Mouse (Mus musculus): ENCODE results near the gene Ttc28.
A peak's percentile ranks its signal among the peaks of the same experiment; 100 is the strongest.

DNA sequence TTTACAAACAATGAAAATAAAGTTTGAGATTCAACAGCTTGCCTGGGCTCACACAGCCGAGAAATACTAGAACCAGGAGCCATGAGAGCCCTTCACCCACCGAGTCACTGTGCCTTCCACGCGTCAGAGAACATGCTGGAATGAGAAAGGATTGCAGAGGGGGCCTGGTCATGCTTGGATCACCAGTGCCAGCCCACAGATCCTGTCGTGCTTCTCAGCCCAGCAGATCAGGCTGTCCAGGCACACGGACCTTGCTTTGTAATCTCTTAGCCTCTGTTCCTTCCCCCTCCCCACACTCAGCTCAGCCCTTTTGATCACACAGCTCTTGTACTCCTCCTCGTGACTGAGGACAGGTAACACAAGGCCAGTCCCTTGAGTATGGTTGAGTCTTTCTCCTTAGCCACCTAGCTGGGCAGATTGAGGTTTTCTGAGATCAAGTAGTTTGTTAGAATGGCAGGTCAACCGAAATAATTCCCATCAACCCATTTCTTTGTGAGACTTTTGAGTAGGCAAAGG lies 334.4 kb downstream of the Ttc28 start:
- TF ChIP-seq CTCF (conservative IDR thresholded peaks at IDR 0.05 in 1 of 2, IDR thresholded peaks at IDR 0.05 in 1 of 2; ENCODE audit: low read depth in 2 of 2, low read length in 2 of 2): peak in 1 of 2 experiments; percentile 26; a peak in 1 of 4 replicates
- TF ChIP-seq CHD1 (IDR thresholded peaks at IDR 0.05; ENCODE audit: low read depth, low read length): no peak
- TF ChIP-seq CHD2 (IDR thresholded peaks at IDR 0.05; ENCODE audit: low read length): no peak
- TF ChIP-seq ETS1 (conservative IDR thresholded peaks at IDR 0.05; ENCODE audit: low read depth, low read length): no peak

All from CH12.LX (cell line).